Mouse (Mus musculus) megakaryocyte, embryonic 14.5 days (primary cell): ENCODE measurements around the gene Ppm1n. TPM values are rescaled to one million over a fixed set of nuclear protein-coding genes. Genes with fewer than 3 reads are reported as not detected.
A peak's percentile ranks its signal among the peaks of the same experiment; 100 is the strongest.

Experiments used
- H3K27me3 ChIP-seq: replicated peaks from 2 replicates; pipeline ENCODE3; 2012; ENCODE audit warnings: inconsistent platforms
- H3K36me3 ChIP-seq: replicated peaks from 2 replicates; pipeline ENCODE3; 2012; ENCODE audit warnings: low read length, inconsistent platforms, mixed read lengths
- H3K4me1 ChIP-seq: 2 replicates; pipeline ENCODE4 v1.6.1; 2012; ENCODE audit warnings: inconsistent platforms
- H3K4me3 ChIP-seq: replicated peaks from 2 replicates; pipeline ENCODE3; 2012; ENCODE audit warnings: moderate library complexity, mild to moderate bottlenecking, inconsistent platforms
- H3K9me3 ChIP-seq: 2 replicates; pipeline ENCODE4 v1.6.1; 2012; ENCODE audit warnings: inconsistent platforms
- FLI1 ChIP-seq: IDR thresholded peaks from 2 replicates; pipeline ENCODE4 v1.6.1; 2012; ENCODE audit warnings: low read length, inconsistent platforms, mixed read lengths
- GATA1 ChIP-seq: IDR thresholded peaks from 3 replicates; pipeline ENCODE4 v1.6.1; 2012; ENCODE audit warnings: mixed read lengths, low read length, inconsistent platforms, borderline replicate concordance
- polyA plus RNA-seq: library from polyadenylated mRNA; stranded (reverse); fragments of >175 nt; gene quantifications from 2 replicates; pipeline ENCODE4 v1.2.3, GENCODE M21; 2012; ENCODE audit warnings: low replicate concordance; ENCODE audit not compliant: insufficient read depth

Ppm1n gene
- polyA plus RNA-seq, 1 experiment: not detected

GRCm38 (mm10) chr7:19253437-19253836 lies 26.4 kb downstream of the Ppm1n start:
- Histone ChIP-seq H3K4me1 (peaks cover 61% of the 10 kb centered on the region), H3K9me3 (no peaks in the 10 kb centered on the region), H3K36me3 (peaks cover 80% of the 10 kb centered on the region), H3K27me3 (no peaks in the 10 kb centered on the region), H3K4me3 (no peak overlapping the region)
- TF ChIP-seq GATA1 (no peak), FLI1 (no peak)

GRCm38 (mm10) chr7:19252078-19252477 lies 27.8 kb downstream of the Ppm1n start:
- Histone ChIP-seq H3K9me3 (no peaks in the 10 kb centered on the region), H3K36me3 (peaks cover 72% of the 10 kb centered on the region), H3K4me1 (peaks cover 58% of the 10 kb centered on the region), H3K27me3 (no peaks in the 10 kb centered on the region), H3K4me3 (no peak overlapping the region)
- TF ChIP-seq FLI1 (no peak), GATA1 (no peak)

GRCm38 (mm10) chr7:19247511-19247910 lies 32.4 kb downstream of the Ppm1n start:
- Histone ChIP-seq H3K4me3 (peak overlapping the region; percentile 70), H3K36me3 (peaks cover 68% of the 10 kb centered on the region), H3K27me3 (no peaks in the 10 kb centered on the region), H3K9me3 (no peaks in the 10 kb centered on the region), H3K4me1 (peaks cover 76% of the 10 kb centered on the region)
- TF ChIP-seq FLI1 (no peak), GATA1 (no peak)

GRCm38 (mm10) chr7:19246855-19247254 lies 33.0 kb downstream of the Ppm1n start:
- H3K36me3 ChIP-seq: peaks cover 64% of the 10 kb centered on the region

GRCm38 (mm10) chr7:19245083-19245482 lies 34.8 kb downstream of the Ppm1n start:
- H3K4me3 ChIP-seq: no peak overlapping the region
- TF ChIP-seq GATA1 (no peak), FLI1 (no peak)
- peaks cover 67% of the 10 kb centered on the region for H3K36me3 ChIP-seq
- no peaks in the 10 kb centered on the region for H3K9me3 ChIP-seq
- H3K27me3 ChIP-seq: no peaks in the 10 kb centered on the region
- peaks cover 88% of the 10 kb centered on the region for H3K4me1 ChIP-seq

More at GRCm38 (mm10) chr7:19246855-19247254, 33.0 kb downstream of the Ppm1n start:
- Histone ChIP-seq H3K4me1 (peaks cover 77% of the 10 kb centered on the region), H3K27me3 (no peaks in the 10 kb centered on the region), H3K9me3 (no peaks in the 10 kb centered on the region), H3K4me3 (no peak overlapping the region)
- no peak for TF ChIP-seq FLI1
- TF ChIP-seq GATA1: no peak

GRCm38 (mm10) chr7:19243858-19244257 lies 36.0 kb downstream of the Ppm1n start:
- H3K27me3 ChIP-seq: no peaks in the 10 kb centered on the region
- no peaks in the 10 kb centered on the region for H3K9me3 ChIP-seq
- peaks cover 62% of the 10 kb centered on the region for H3K36me3 ChIP-seq
- no peak for TF ChIP-seq FLI1
- no peak for TF ChIP-seq GATA1
- H3K4me3 ChIP-seq: no peak overlapping the region
- H3K4me1 ChIP-seq: peaks cover 88% of the 10 kb centered on the region

GRCm38 (mm10) chr7:19242005-19242404 lies 37.9 kb downstream of the Ppm1n start:
- no peaks in the 10 kb centered on the region for H3K9me3 ChIP-seq
- TF ChIP-seq GATA1: no peak
- no peak for TF ChIP-seq FLI1
- peaks cover 91% of the 10 kb centered on the region for H3K4me1 ChIP-seq
- no peaks in the 10 kb centered on the region for H3K27me3 ChIP-seq
- H3K36me3 ChIP-seq: peaks cover 56% of the 10 kb centered on the region
- H3K4me3 ChIP-seq: no peak overlapping the region

GRCm38 (mm10) chr7:19240905-19241463 lies 38.9 kb downstream of the Ppm1n start:
- H3K36me3 ChIP-seq: peaks cover 52% of the 10 kb centered on the region
- peak overlapping the region; percentile 50 for H3K4me3 ChIP-seq
- H3K9me3 ChIP-seq: no peaks in the 10 kb centered on the region
- TF ChIP-seq FLI1: no peak
- TF ChIP-seq GATA1: no peak
- H3K27me3 ChIP-seq: no peaks in the 10 kb centered on the region
- peaks cover 91% of the 10 kb centered on the region for H3K4me1 ChIP-seq

- H3K4me1 ChIP-seq: peaks cover 91% of the 10 kb centered on the region
- H3K36me3 ChIP-seq: peaks cover 44% of the 10 kb centered on the region
- TF ChIP-seq GATA1 (no peak), FLI1 (no peak)
- H3K4me3 ChIP-seq: no peak overlapping the region
- H3K27me3 ChIP-seq: no peaks in the 10 kb centered on the region
- no peaks in the 10 kb centered on the region for H3K9me3 ChIP-seq
These were observed 39.9 kb downstream of the Ppm1n start for GRCm38 (mm10) chr7:19239986-19240385.

- H3K36me3 ChIP-seq: peaks cover 39% of the 10 kb centered on the region
These were observed 40.4 kb downstream of the Ppm1n start for GRCm38 (mm10) chr7:19239423-19239822.

More at GRCm38 (mm10) chr7:19239423-19239822, 40.4 kb downstream of the Ppm1n start:
- Histone ChIP-seq H3K4me3 (no peak overlapping the region), H3K4me1 (peaks cover 91% of the 10 kb centered on the region), H3K27me3 (no peaks in the 10 kb centered on the region), H3K9me3 (no peaks in the 10 kb centered on the region)
- TF ChIP-seq GATA1 (no peak), FLI1 (no peak)
